16 mouse cellular contexts compared by ENCODE assay signal in genomic region chr6:4587946-4588345, GRCm38 (mm10). TPM values are rescaled to one million over a fixed set of nuclear protein-coding genes. Genes with fewer than 3 reads are reported as not detected.
A peak's percentile ranks its signal among the peaks of the same experiment; 100 is the strongest.
DNase-seq lines count a peak whose midpoint lies in the region; ATAC-seq lines count a peak whose summit lies in the region.
"Had no signal": no experiment of that assay in that cellular context is flagged by ENCODE, and none has a peak within 500 bp of the region (broad histone marks: within the 10 kb centered on the region; RNA-seq: fewer than 3 reads in every experiment).

No protein-coding gene starts in this region.

- H3K27ac ChIP-seq in midbrain, embryonic 11.5 days (ENCODE audit: low read depth, low read length) = no peak overlapping the region
- H3K27ac ChIP-seq: forebrain, embryonic 13.5 days; neural tube, embryonic 12.5 days had no signal

- WGBS in midbrain, embryonic 11.5 days = 75% methylated on average over 4 of the region's 4 CpGs

- no peaks in the 10 kb centered on the region for H3K36me3 ChIP-seq in midbrain, embryonic 11.5 days (ENCODE audit: control insufficient read depth, insufficient read depth, low read length)
- H3K36me3 ChIP-seq: neural tube, embryonic 12.5 days had no signal

- peak; percentile 88 for ATAC-seq in monocyte, adult 5-6 weeks (replicated peaks; ENCODE audit: insufficient number of reproducible peaks, low FRiP score, low TSS enrichment, poor library complexity, severe bottlenecking)
- ATAC-seq in midbrain, embryonic 11.5 days (ENCODE audit: low FRiP score) = no peak
- ATAC-seq: forebrain, embryonic 13.5 days; midbrain, embryonic 16.5 days had no signal

- H3K9ac ChIP-seq in midbrain, embryonic 11.5 days (ENCODE audit: low read length) = no peak overlapping the region
- H3K9ac ChIP-seq: forebrain, embryonic 13.5 days; lung, embryonic 14.5 days; neural tube, embryonic 12.5 days had no signal

- no peaks in the 10 kb centered on the region for H3K9me3 ChIP-seq in midbrain, embryonic 11.5 days (ENCODE audit: control insufficient read depth, low read length)
- H3K9me3 ChIP-seq: forebrain, embryonic 13.5 days; neural tube, embryonic 12.5 days had no signal

- no peak overlapping the region for H3K4me3 ChIP-seq in midbrain, embryonic 11.5 days (ENCODE audit: low read depth, low read length)
- H3K4me3 ChIP-seq: forebrain, embryonic 13.5 days; neural tube, embryonic 12.5 days had no signal

- H3K27me3 ChIP-seq in midbrain, embryonic 11.5 days (ENCODE audit: control insufficient read depth, insufficient read depth, low read length) = no peaks in the 10 kb centered on the region
- H3K27me3 ChIP-seq: neural tube, embryonic 12.5 days had no signal

- no peaks in the 10 kb centered on the region for H3K4me1 ChIP-seq in midbrain, embryonic 11.5 days (ENCODE audit: control insufficient read depth, insufficient read depth, low read length)
- H3K4me1 ChIP-seq: forebrain, embryonic 13.5 days; neural tube, embryonic 12.5 days had no signal

- H3K4me2 ChIP-seq in midbrain, embryonic 11.5 days = no peak overlapping the region
- H3K4me2 ChIP-seq: forebrain, embryonic 13.5 days; liver, embryonic 11.5 days; lung, embryonic 14.5 days; neural tube, embryonic 12.5 days had no signal

- DNase-seq in adrenal gland, postnatal 14 days = peak; percentile 35
- DNase-seq in adrenal gland, postnatal 10 days = no peak
- DNase-seq in 3T3-L1 (ENCODE audit: low read depth, low spot score) (peak; percentile 87), adipocyte (ENCODE audit: low spot score) (peak; percentile 62)
- DNase-seq in midbrain, embryonic 11.5 days (ENCODE audit: low spot score, missing footprints) = no peak
- DNase-seq in layer of hippocampus, adult 9-11 months = no peak
- DNase-seq: cerebellum, adult 9-10 months; gastrocnemius, postnatal 14 days; kidney, adult 11 months; lung, embryonic 14.5 days; thymus, postnatal 25 days had no signal

RNA-seq across cellular contexts. Expression of gene Casd1, which starts 12.7 kb away (rescaled TPM):
- total RNA-seq in adrenal gland, postnatal 14 days (2021) = 32.3 and 35.3 TPM in 2 replicates
- total RNA-seq in adrenal gland, postnatal 10 days (2021) = 10 to 100 TPM; 32.7 to 34.9 TPM
- total RNA-seq in monocyte, adult 5-6 weeks (2017) = 19.5 to 42.0 TPM (median 24.1 TPM) in 3 replicates
- 47.5 and 47.6 TPM in 2 replicates for polyA plus RNA-seq in midbrain, embryonic 11.5 days (2014; fragmentation: Nextera tagmentation; extraction: Ambion mirVana)

Comparison
In these comparisons a context has a peak if more than half of its experiments do, and no peak if none do; other contexts are left out.
1. DNase-seq: peak in adrenal gland, postnatal 14 days (single experiment), 3T3-L1 (single experiment) and adipocyte (single experiment); none in adrenal gland, postnatal 10 days (single experiment), midbrain, embryonic 11.5 days (single experiment) and layer of hippocampus, adult 9-11 months (single experiment).